Mouse (Mus musculus): ENCODE results near the gene Ipmk. TPM values are rescaled to one million over a fixed set of nuclear protein-coding genes. Genes with fewer than 3 reads are reported as not detected.
A peak's percentile ranks its signal among the peaks of the same experiment; 100 is the strongest.

The Ipmk gene
- total and polyA plus RNA-seq, 3 experiments: 14.7 to 27.1 (median 23.8) TPM

GRCm38 (mm10) chr10:71422047-71423037 is 74.8 kb downstream of the Ipmk start:
- dilution Hi-C loops (cut with MboI; ENCODE audit: extremely low pct_ligation_motif_present, extremely low pct_unique_long_range_greater_than_20kb, low sequenced_read_pairs): no loop called here
- H3K36me3 ChIP-seq (replicated peaks in 1 of 2; ENCODE audit: control insufficient read depth in 1 of 2, insufficient read depth in 1 of 2, low read length in 1 of 2): no peaks in the 10 kb centered on the region

DNA sequence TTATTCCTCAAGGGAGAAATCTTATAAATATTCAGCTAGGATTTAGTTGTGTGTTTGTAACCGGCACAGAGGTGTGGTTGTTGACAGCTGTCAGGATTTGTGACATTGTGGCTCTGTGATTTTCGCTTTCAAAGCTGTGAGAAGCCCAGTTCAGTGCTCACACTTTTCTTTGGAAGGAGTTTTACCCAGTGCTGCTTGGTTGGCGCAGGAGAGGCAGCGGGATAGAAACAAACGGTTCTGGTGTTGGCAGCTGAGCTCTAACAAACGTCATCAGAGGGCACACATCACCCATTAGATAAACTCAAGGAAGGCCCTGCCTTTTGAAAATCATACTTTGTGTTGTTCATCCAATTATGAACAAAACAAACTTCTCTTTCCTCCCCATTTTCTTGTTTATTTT is 79.2 kb downstream of the Ipmk start:
- Histone ChIP-seq H3K4me3 (replicated peaks in 1 of 3; ENCODE audit: low read depth in 2 of 3, low read length in 2 of 3, poor library complexity in 1 of 3) (no peak overlapping the region), H3K4me2 (ENCODE audit: insufficient read depth, low read depth, poor library complexity, severe bottlenecking) (no peak overlapping the region), H3K9ac (ENCODE audit: insufficient read depth, low read depth) (no peak overlapping the region), H3K27me3 (replicated peaks) (no peaks in the 10 kb centered on the region), H3K79me2 (replicated peaks; ENCODE audit: control insufficient read depth, extremely low read depth, insufficient read depth, poor library complexity, severe bottlenecking) (no peaks in the 10 kb centered on the region), H3K27ac (ENCODE audit: insufficient read depth, low read depth) (no peak overlapping the region), H3K9me3 (replicated peaks; ENCODE audit: low read length) (peaks cover 3% of the 10 kb centered on the region), H3K4me1 (ENCODE audit: control insufficient read depth in 1 of 2, insufficient read depth in 2 of 2) (no peaks in the 10 kb centered on the region; a peak in 1 of 4 replicates), H3K36me3 (replicated peaks in 1 of 2; ENCODE audit: control insufficient read depth in 1 of 2, insufficient read depth in 1 of 2, low read length in 1 of 2) (no peaks in the 10 kb centered on the region)
- in situ Hi-C loops (cut with MboI; ENCODE audit: low pct_ligation_motif_present, low pct_unique_long_range_greater_than_20kb, low sequenced_read_pairs) (no loop called here), dilution Hi-C loops (cut with MboI; ENCODE audit: extremely low pct_ligation_motif_present, extremely low pct_unique_long_range_greater_than_20kb, low sequenced_read_pairs) (no loop called here)
- no peak for TF ChIP-seq MXI1 (IDR thresholded peaks at IDR 0.05; ENCODE audit: low read depth, low read length)
- no peak for TF ChIP-seq CHD2 (IDR thresholded peaks at IDR 0.05; ENCODE audit: low read length)
- no peak for TF ChIP-seq USF2 (conservative IDR thresholded peaks at IDR 0.05; ENCODE audit: low read depth, low read length)
- no peak for TF ChIP-seq NELFE (IDR thresholded peaks at IDR 0.05; ENCODE audit: low read depth, low read length)
- TF ChIP-seq JUN (IDR thresholded peaks at IDR 0.05; ENCODE audit: insufficient read depth, low read depth, low read length): no peak
- no peak for TF ChIP-seq ZNF384 (IDR thresholded peaks at IDR 0.05; ENCODE audit: low read depth, low read length)
- TF ChIP-seq ZMIZ1 (IDR thresholded peaks at IDR 0.05; ENCODE audit: low read depth, low read length): no peak
- no peak for TF ChIP-seq EP300 (IDR thresholded peaks at IDR 0.05; ENCODE audit: low read length)
- no peak for TF ChIP-seq JUND (conservative IDR thresholded peaks at IDR 0.05; ENCODE audit: low read depth, low read length)
- TF ChIP-seq BHLHE40 (IDR thresholded peaks at IDR 0.05; ENCODE audit: low read depth, low read length): no peak
- TF ChIP-seq PAX5 (IDR thresholded peaks at IDR 0.05; ENCODE audit: low read length): no peak
- TF ChIP-seq ELF1 (IDR thresholded peaks at IDR 0.05; ENCODE audit: low read depth, low read length): no peak
- no peak for TF ChIP-seq MAZ (IDR thresholded peaks at IDR 0.05; ENCODE audit: low read depth, low read length)
- TF ChIP-seq ETS1 (conservative IDR thresholded peaks at IDR 0.05; ENCODE audit: low read depth, low read length): no peak
- TF ChIP-seq HCFC1 (IDR thresholded peaks at IDR 0.05; ENCODE audit: low read depth, low read length): no peak
- TF ChIP-seq POLR2A (IDR thresholded peaks at IDR 0.05; ENCODE audit: low read depth, low read length): no peak
- no peak for TF ChIP-seq E2F4 (IDR thresholded peaks at IDR 0.05; ENCODE audit: insufficient replicate concordance, low read depth, low read length)
- TF ChIP-seq SIN3A (IDR thresholded peaks at IDR 0.05; ENCODE audit: low read length): no peak
- no peak for TF ChIP-seq MAX (IDR thresholded peaks at IDR 0.05; ENCODE audit: low read length)
- TF ChIP-seq TBP (conservative IDR thresholded peaks at IDR 0.05; ENCODE audit: low read depth, low read length): no peak
- DNase-seq (ENCODE audit: extremely low read depth): no peak

More at GRCm38 (mm10) chr10:71422047-71423037, 74.8 kb downstream of the Ipmk start:
- Histone ChIP-seq H3K4me1 (ENCODE audit: control insufficient read depth in 1 of 2, insufficient read depth in 2 of 2) (no peaks in the 10 kb centered on the region; a peak in 1 of 4 replicates), H3K4me3 (replicated peaks in 1 of 3; ENCODE audit: low read depth in 2 of 3, low read length in 2 of 3, poor library complexity in 1 of 3) (no peak overlapping the region), H3K27me3 (replicated peaks) (no peaks in the 10 kb centered on the region), H3K79me2 (replicated peaks; ENCODE audit: control insufficient read depth, extremely low read depth, insufficient read depth, poor library complexity, severe bottlenecking) (no peaks in the 10 kb centered on the region), H3K4me2 (ENCODE audit: insufficient read depth, low read depth, poor library complexity, severe bottlenecking) (no peak overlapping the region), H3K27ac (ENCODE audit: insufficient read depth, low read depth) (no peak overlapping the region), H3K9ac (ENCODE audit: insufficient read depth, low read depth) (no peak overlapping the region), H3K9me3 (replicated peaks; ENCODE audit: low read length) (no peaks in the 10 kb centered on the region)
- TF ChIP-seq TCF12 (IDR thresholded peaks at IDR 0.05; ENCODE audit: low read depth, low read length) (no peak), CHD2 (IDR thresholded peaks at IDR 0.05; ENCODE audit: low read length) (no peak), POLR2AphosphoS2 (IDR thresholded peaks at IDR 0.05; ENCODE audit: low read depth, low read length) (no peak), NELFE (IDR thresholded peaks at IDR 0.05; ENCODE audit: low read depth, low read length) (no peak), PAX5 (IDR thresholded peaks at IDR 0.05; ENCODE audit: low read length) (no peak), CTCF (conservative IDR thresholded peaks at IDR 0.05 in 1 of 2, IDR thresholded peaks at IDR 0.05 in 1 of 2; ENCODE audit: low read depth in 2 of 2, low read length in 2 of 2) (peak; percentile 77 to 85), SIN3A (IDR thresholded peaks at IDR 0.05; ENCODE audit: low read length) (no peak), HCFC1 (IDR thresholded peaks at IDR 0.05; ENCODE audit: low read depth, low read length) (no peak), RAD21 (IDR thresholded peaks at IDR 0.05; ENCODE audit: low read depth, low read length) (peak; percentile 76), ZC3H11A (IDR thresholded peaks at IDR 0.05; ENCODE audit: low read depth, low read length) (no peak), ZMIZ1 (IDR thresholded peaks at IDR 0.05; ENCODE audit: low read depth, low read length) (no peak), SMC3 (IDR thresholded peaks at IDR 0.05; ENCODE audit: low read depth, low read length) (peak; percentile 58), ZNF384 (IDR thresholded peaks at IDR 0.05; ENCODE audit: low read depth, low read length) (no peak)
- in situ Hi-C loops (cut with MboI; ENCODE audit: low pct_ligation_motif_present, low pct_unique_long_range_greater_than_20kb, low sequenced_read_pairs): no loop called here
- peak; percentile 75 for DNase-seq (ENCODE audit: extremely low read depth)
